Mouse (Mus musculus) stomach, embryonic 14.5 days (tissue): Measurements from ENCODE around the gene Ofd1. TPM values are rescaled to one million over a fixed set of nuclear protein-coding genes. Genes with fewer than 3 reads are reported as not detected.

Experiments
- ATAC-seq: fragments of 200-750 bp; cut with Nextera tagmentation; 2 replicates; pipeline ENCODE4 v1.8.0; 2017; ENCODE audit warnings: low read depth, moderate TSS enrichment; ENCODE audit not compliant: insufficient number of reproducible peaks, insufficient read depth, low FRiP score
- H3K27ac ChIP-seq: fragments of 300-500 bp; sonication (generic); 2 replicates; pipeline ENCODE4 v1.5.1; 2014; ENCODE audit warnings: mild to moderate bottlenecking, low read length, moderate library complexity, mixed read lengths
- H3K27me3 ChIP-seq: fragments of 300-500 bp; sonication (generic); 2 replicates; pipeline ENCODE4 v1.6.1; 2014; ENCODE audit warnings: low read length, control low read depth, mixed read lengths; ENCODE audit not compliant: control insufficient read depth, insufficient read depth
- H3K36me3 ChIP-seq: fragments of 300-500 bp; sonication (generic); 2 replicates; pipeline ENCODE4 v1.6.1; 2014; ENCODE audit warnings: mild to moderate bottlenecking, control low read depth, low read length, moderate library complexity, mixed read lengths; ENCODE audit not compliant: control insufficient read depth, insufficient read depth
- H3K4me1 ChIP-seq: fragments of 300-500 bp; sonication (generic); 2 replicates; pipeline ENCODE4 v1.6.1; 2014; ENCODE audit warnings: low read length, control low read depth, mixed read lengths; ENCODE audit not compliant: control insufficient read depth, insufficient read depth
- H3K4me2 ChIP-seq: fragments of 300-500 bp; sonication (generic); replicated peaks from 2 replicates; pipeline ENCODE4 v1.6.1; 2014; ENCODE audit warnings: low read depth, low read length, control low read depth
- H3K4me3 ChIP-seq: fragments of 300-500 bp; sonication (generic); 2 replicates; pipeline ENCODE4 v1.5.1; 2014; ENCODE audit warnings: low read depth, low read length, control low read depth
- H3K9ac ChIP-seq: fragments of 300-500 bp; sonication (generic); replicated peaks from 2 replicates; pipeline ENCODE4 v1.6.1; 2014; ENCODE audit warnings: low read depth, mild to moderate bottlenecking, control low read depth, low read length, moderate library complexity, mixed read lengths
- H3K9me3 ChIP-seq: fragments of 300-500 bp; sonication (generic); 2 replicates; pipeline ENCODE4 v1.6.1; 2016; ENCODE audit warnings: low read depth, low read length, control low read depth; ENCODE audit not compliant: control insufficient read depth
- whole genome bisulfite sequencing: fragments of 180-500 bp; shearing (Covaris S2); extraction: QIAGEN DNeasy Blood & Tissue Kit; methylation state at CpG from one replicate; pipeline ENCODE4 v1.1.7; 2014; 5-methylcytosine and 5-hydroxymethylcytosine counted together
- polyA plus RNA-seq: library from polyadenylated mRNA; unstranded; fragments of >200 nt; fragmentation: Nextera tagmentation; extraction: Ambion mirVana; gene quantifications from 2 replicates; pipeline ENCODE4 v1.2.1, GENCODE M21; 2014

Ofd1 gene
- 9.0 and 9.2 TPM in 2 replicates for polyA plus RNA-seq

DNA sequence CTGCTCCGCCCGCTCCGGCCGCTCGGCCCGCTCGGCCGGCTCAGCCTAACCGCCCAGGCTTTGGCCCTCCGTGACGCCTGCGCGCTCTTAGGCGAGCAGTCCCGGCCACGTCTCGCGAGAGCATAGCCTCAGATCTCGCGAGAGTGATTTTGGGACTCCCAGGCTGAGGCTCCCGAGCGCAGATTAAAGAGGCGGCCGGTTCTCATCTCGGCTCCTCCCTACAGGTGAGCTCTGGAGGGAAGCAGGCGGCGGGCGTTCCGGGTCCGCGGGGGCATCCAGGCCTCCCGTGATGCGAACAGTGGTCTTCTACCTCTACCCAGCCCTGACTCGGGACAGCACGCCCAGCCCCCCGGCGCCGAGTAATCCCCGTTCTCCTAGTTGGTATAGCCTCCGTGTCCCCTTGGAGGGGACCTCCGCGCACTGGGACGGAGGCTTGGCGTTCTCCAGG, at the start of gene Ofd1:
TSS of gene Ofd1 (minus strand) at position 89 of the 448 bp plus-strand sequence.
- peak within 1 kb of the TSS; percentile 44 for H3K4me3 ChIP-seq
- H3K9me3 ChIP-seq: no peaks in the 10 kb centered on the region
- no peaks in the 10 kb centered on the region for H3K27me3 ChIP-seq
- H3K4me2 ChIP-seq: peak within 1 kb of the TSS; percentile 47
- peak within 1 kb of the TSS; percentile 53 for H3K9ac ChIP-seq
- H3K4me1 ChIP-seq: no peaks in the 10 kb centered on the region
- peak; percentile 99 for ATAC-seq
- 23% methylated on average over 42 of the region's 44 CpGs for WGBS
- no peaks in the 10 kb centered on the region for H3K36me3 ChIP-seq
- peak within 1 kb of the TSS; percentile 58; the same call in 1 of the 2 replicates for H3K27ac ChIP-seq

GRCm38 (mm10) chrX:166479365-166479983, 39.0 kb upstream of the Ofd1 start, which contains the start of gene Rab9:
Gene Rab9 (minus strand): TSS chrX:166479867.
- Histone ChIP-seq H3K4me3 (peak within 1 kb of the TSS; percentile 56), H3K9me3 (no peaks in the 10 kb centered on the region), H3K4me1 (no peaks in the 10 kb centered on the region), H3K27ac (peak within 1 kb of the TSS; percentile 78), H3K9ac (peak within 1 kb of the TSS; percentile 57), H3K36me3 (no peaks in the 10 kb centered on the region; the same call in 1 of the 2 replicates), H3K27me3 (no peaks in the 10 kb centered on the region), H3K4me2 (peak within 1 kb of the TSS; percentile 52)
- peak; percentile 98 for ATAC-seq
- WGBS: 23% methylated on average over 41 of the region's 41 CpGs

GRCm38 (mm10) chrX:166478631-166479364, 38.3 kb upstream of the Ofd1 start:
- no peaks in the 10 kb centered on the region; the same call in 1 of the 2 replicates for H3K36me3 ChIP-seq

GRCm38 (mm10) chrX:166477393-166477792, 36.9 kb upstream of the Ofd1 start:
- Histone ChIP-seq H3K36me3 (no peaks in the 10 kb centered on the region; the same call in 1 of the 2 replicates), H3K9ac (no peak overlapping the region), H3K4me3 (peak overlapping the region; percentile 13; the same call in 1 of the 2 replicates), H3K4me2 (peak overlapping the region; percentile 52), H3K27me3 (no peaks in the 10 kb centered on the region), H3K27ac (no peak overlapping the region), H3K9me3 (no peaks in the 10 kb centered on the region), H3K4me1 (no peaks in the 10 kb centered on the region)
- ATAC-seq: no peak
- WGBS: 68% methylated on average over 6 of the region's 6 CpGs

More at GRCm38 (mm10) chrX:166478631-166479364, 38.3 kb upstream of the Ofd1 start:
- WGBS: 21% methylated on average over 28 of the region's 28 CpGs
- Histone ChIP-seq H3K9ac (peak overlapping the region; percentile 57), H3K27me3 (no peaks in the 10 kb centered on the region), H3K9me3 (no peaks in the 10 kb centered on the region), H3K4me3 (peak overlapping the region; percentile 56), H3K27ac (peak overlapping the region; percentile 78; the same call in 1 of the 2 replicates), H3K4me2 (peak overlapping the region; percentile 52), H3K4me1 (no peaks in the 10 kb centered on the region)
- peak; percentile 15; the same call in 1 of the 2 replicates for ATAC-seq

- Histone ChIP-seq H3K36me3 (no peaks in the 10 kb centered on the region; the same call in 1 of the 2 replicates), H3K9me3 (no peaks in the 10 kb centered on the region), H3K9ac (no peak overlapping the region), H3K4me3 (no peak overlapping the region), H3K4me2 (no peak overlapping the region), H3K27me3 (no peaks in the 10 kb centered on the region), H3K4me1 (no peaks in the 10 kb centered on the region), H3K27ac (no peak overlapping the region)
- 75% methylated on average over 6 of the region's 6 CpGs for WGBS
- ATAC-seq: no peak
Measured at GRCm38 (mm10) chrX:166472612-166473011, 32.1 kb upstream of the Ofd1 start.

DNA sequence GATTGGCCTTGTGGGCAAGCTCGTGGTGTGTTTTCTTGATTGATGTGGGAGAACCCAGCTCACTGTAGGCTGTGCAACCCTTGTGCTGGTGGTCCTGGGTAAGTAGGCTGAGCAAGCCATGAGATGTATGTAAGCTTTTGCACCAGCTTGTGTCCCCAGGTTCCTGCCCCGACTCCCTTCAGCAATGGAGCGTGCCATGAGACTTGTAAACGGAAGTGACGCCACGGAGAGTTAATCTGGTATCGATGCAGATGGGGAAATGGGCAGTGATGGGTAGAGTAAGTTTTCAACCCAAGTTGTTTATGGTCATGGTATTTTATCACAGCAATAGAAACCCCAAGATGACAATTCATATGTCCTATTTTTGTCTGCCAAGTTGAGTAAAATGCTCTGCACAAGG, 27.8 kb upstream of the Ofd1 start:
- no peaks in the 10 kb centered on the region for H3K36me3 ChIP-seq
- 92% methylated on average over 7 of the region's 7 CpGs for WGBS
- H3K4me1 ChIP-seq: no peaks in the 10 kb centered on the region
- H3K27ac ChIP-seq: no peak overlapping the region
- no peak overlapping the region for H3K4me2 ChIP-seq
- H3K27me3 ChIP-seq: no peaks in the 10 kb centered on the region
- H3K4me3 ChIP-seq: no peak overlapping the region
- no peak for ATAC-seq
- no peaks in the 10 kb centered on the region for H3K9me3 ChIP-seq
- no peak overlapping the region for H3K9ac ChIP-seq

GRCm38 (mm10) chrX:166455525-166455924, 15.0 kb upstream of the Ofd1 start:
- WGBS: 91% methylated on average over 1 of the region's 1 CpGs
- H3K4me1 ChIP-seq: no peaks in the 10 kb centered on the region
- no peak overlapping the region for H3K9ac ChIP-seq
- H3K27ac ChIP-seq: no peak overlapping the region
- H3K4me2 ChIP-seq: no peak overlapping the region
- H3K9me3 ChIP-seq: no peaks in the 10 kb centered on the region
- H3K4me3 ChIP-seq: no peak overlapping the region
- ATAC-seq: no peak
- no peaks in the 10 kb centered on the region for H3K27me3 ChIP-seq
- no peaks in the 10 kb centered on the region for H3K36me3 ChIP-seq

GRCm38 (mm10) chrX:166454331-166454730, 13.8 kb upstream of the Ofd1 start:
- 64% methylated on average over 3 of the region's 3 CpGs for WGBS
- Histone ChIP-seq H3K4me3 (no peak overlapping the region), H3K4me2 (no peak overlapping the region), H3K4me1 (no peaks in the 10 kb centered on the region), H3K9ac (no peak overlapping the region), H3K27me3 (no peaks in the 10 kb centered on the region), H3K27ac (no peak overlapping the region), H3K9me3 (no peaks in the 10 kb centered on the region), H3K36me3 (no peaks in the 10 kb centered on the region)
- no peak for ATAC-seq
